Mouse (Mus musculus) adrenal gland, adult (tissue): ENCODE measurements around the gene Tmbim7.
A peak's percentile ranks its signal among the peaks of the same experiment; 100 is the strongest.

Experiments
- DNase-seq, 2 experiments: peaks; one replicate each; pipeline ENCODE4 v3.0.0; 2022 to 2023; ENCODE audit warnings: low spot score in 1 of 2; ENCODE audit not compliant: inconsistent age in 2 of 2

Tmbim7 gene

DNA sequence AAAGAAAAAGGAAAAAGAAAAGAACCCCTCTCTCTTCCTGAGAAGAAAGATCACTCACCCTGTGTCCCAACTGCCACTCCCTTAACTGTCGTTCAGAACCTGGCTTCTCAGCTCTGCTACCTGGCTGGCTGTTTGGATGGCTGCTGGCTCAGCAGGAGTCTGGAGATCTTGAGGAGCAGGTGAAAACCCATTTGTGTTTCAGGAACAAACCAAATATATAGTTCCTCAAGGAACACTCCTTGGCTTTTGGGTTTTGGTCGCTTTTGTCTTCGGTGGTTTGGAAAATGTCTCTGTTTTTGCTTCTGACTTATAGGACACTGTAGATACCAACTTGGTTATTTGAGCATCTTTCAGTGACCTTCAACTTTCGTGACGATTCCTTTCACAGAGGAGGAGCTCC is 6.1 kb downstream of the Tmbim7 start, which contains the start of gene Gatad1:
TSS of gene Gatad1 (minus strand) at position 101 of the 400 bp plus-strand sequence.
- DNase-seq = no peak

DNA sequence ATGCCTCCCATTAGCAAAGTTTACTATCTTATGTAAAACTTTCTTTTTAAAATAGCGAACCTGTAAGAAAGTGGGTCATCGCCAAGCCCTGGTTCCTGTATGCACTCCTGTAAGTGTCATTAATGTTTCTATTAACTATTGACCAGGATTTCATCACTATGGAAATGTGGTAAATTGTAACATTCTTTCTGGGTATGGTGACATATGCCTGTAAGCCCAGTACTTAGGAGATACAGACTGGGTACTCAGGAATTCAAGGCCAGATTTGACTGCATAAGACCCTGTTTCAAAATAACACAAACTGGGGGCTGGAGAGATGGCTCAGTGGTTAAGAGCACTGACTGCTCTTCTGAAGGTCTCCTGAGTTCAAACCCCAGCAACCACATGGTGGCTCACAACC is 14.2 kb downstream of the Tmbim7 start:
- no peak for DNase-seq

DNA sequence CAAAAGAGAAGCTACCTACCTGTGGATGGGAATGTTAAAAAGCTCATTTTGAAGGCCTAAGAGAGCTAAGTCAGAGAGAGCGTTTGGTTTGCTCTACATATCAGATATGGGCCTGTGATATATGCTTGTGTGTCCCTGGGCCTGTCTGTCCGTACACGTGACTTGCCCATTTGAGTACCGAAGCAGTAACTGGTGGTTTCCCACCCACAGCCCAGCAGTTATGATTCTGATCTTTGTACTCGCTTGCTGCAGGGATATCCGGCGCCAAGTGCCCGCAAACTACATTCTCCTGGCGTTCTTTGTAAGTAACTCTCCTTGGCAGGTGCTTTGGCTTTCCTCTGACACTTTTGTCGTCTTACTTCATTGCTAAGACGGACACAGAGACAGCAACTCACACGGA is 15.6 kb downstream of the Tmbim7 start:
- DNase-seq = no peak

DNA sequence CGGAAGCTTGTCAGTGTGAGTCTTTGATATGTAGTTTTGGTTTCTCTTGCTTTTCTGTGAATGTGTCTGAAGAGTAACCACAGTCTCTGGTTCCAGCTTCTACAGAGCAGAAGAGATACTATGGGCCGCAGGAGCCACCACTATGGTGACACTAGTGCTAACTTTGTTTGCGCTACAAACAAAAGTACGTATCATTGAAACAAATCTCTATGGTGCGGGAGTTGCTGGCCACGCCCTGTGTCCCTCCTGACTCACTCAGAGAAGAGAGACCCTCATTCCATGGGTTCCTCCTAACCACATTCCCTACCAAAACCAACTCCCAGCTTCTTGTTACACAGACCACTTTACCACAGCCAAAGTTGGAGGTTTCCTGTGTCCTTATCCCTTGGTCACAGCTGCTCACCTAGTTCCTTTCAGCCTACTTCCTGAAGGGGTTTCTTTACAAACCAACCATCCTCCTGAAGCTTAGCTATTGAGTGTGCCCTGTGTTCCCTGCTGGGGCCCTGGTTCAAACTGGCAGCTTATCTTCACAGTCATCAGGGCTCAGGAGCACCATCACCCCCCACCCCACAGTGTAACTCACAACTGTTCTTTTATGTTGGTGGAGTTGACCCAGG is 19.1 kb downstream of the Tmbim7 start:
- no peak for DNase-seq

DNA sequence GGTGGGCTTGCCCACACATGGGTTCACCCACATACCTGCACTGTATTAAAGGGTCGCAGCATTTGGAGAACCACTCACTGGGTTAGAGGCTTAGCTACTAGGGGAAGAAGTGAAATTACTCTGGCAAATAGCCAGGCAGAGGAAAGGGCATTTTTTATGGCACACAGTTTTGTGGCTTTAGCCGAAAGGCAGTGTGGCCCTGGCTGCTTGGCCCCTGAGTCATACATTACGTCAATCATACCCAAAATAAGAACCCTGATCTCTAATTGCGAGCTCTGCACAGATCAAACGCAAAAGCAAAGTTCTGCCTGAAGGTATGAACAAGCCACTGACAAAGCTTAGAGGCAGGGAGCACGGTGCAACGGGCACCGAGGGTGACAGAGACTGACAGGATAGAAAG is 37.3 kb downstream of the Tmbim7 start:
- DNase-seq = peak; percentile 82 to 93

DNA sequence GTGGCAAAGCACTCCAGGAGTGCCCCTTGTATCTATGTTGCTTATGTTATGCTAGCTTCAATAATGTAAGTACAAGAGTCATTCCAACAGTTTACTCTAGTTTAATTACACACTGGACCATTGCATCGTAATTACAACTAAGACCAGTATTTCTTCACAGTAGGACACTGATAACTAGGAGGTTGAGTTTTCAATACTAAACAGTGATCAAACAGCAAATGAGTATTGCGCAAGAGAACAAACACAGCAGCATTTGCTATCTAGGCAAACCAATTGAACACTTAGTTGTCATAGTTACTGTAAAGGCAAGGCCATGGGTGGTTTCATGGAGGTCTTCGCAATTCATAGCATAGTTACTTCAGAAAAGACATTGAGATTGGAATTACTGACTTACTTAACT is 40.3 kb downstream of the Tmbim7 start:
- DNase-seq = peak in 1 of 2 experiments; percentile 40

DNA sequence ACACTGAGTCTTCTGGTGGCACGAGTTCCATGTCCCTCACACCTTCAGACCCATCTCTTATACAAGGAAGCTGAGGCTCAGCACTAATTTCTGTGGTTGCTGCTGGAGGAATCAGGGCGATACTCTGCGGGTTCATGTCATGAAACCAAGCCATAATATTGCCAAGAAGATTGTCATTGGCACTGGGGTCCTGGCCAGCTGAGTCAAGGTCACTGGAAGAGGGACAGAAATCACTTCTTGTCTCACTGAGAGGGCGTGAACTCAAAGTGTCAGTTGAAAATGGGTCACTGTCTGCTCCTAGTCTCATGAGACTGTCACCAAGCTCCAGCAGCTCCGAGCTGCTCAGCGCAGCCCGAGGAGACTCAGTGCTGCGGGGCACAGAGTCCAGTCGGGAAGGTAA is 42.0 kb downstream of the Tmbim7 start:
- peak; percentile 18 to 68 for DNase-seq

DNA sequence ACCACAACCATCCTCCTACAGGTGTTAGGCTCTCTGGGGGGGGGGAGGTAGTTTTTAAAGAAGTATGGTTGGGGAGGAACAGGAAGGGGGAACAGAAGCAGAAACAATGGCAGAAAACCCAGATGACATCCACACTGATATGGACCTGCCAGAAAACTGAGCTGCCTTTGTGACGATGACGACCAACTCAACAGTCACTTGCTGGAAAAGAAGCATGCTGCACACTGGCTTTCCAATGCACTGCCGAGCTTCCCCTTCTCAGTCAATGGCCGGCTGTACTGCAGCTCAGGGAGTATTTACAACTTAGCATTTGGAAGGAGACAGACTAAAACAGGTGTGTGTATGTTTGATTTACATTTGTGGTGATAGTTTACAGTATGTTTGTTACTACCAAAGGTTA is 44.2 kb downstream of the Tmbim7 start:
- no peak for DNase-seq

DNA sequence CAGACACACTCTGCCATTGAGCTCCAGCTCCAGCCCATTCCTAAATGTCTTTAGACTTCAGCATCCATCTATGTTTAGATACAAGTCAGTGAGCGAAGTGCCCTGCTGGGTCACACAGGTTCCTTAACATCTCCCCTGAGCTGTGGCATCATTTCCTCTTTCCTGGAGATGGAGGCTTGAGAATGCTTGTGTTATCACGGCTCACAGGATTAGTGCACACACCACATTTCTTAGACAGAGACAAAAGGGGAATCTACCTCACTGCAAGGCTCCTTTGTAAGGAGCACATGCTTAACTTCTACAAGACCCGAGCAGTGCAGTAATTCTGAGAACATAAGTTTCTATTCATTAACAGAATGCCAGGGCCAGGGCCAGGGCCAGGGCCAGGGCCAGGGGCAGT is 45.0 kb downstream of the Tmbim7 start:
- no peak for DNase-seq

DNA sequence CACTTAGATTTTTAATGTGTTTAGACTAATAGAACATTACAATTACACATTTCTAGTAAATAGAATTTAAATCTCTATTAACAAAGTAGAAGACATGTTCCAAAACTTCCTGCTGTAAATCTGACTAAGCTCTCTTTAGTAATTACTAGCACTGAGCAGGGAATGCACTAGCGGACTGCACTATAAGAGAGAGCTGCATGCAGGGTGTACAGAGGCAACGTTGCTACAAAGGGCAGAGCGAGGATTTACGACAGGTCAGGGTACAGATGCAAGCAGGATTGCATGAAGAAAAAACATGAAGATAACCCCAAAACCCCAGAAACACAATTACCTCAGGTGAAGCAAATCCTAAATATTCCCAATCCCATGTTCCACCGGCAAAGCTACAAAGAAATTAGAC is 49.0 kb downstream of the Tmbim7 start:
- DNase-seq = no peak

DNA sequence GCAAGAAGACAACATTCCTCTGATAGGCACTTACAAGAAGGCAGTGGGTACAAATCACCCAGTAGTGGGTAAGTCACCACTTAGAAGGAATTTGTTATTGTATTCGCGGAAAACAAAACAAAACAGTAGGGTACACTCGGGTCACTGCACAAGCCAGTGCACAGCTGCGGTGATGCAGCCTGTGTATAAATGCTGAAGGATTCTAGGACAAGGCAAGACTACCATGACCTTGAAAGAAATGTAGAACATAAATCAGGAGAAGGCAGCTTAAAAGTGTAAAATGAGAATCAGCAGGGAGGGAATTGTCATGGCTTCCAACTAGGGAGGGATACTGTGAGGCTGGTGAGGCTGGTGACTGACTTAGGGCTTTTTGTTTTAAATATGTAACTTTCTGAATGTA is 51.2 kb downstream of the Tmbim7 start:
- DNase-seq = peak; percentile 25 to 65

DNA sequence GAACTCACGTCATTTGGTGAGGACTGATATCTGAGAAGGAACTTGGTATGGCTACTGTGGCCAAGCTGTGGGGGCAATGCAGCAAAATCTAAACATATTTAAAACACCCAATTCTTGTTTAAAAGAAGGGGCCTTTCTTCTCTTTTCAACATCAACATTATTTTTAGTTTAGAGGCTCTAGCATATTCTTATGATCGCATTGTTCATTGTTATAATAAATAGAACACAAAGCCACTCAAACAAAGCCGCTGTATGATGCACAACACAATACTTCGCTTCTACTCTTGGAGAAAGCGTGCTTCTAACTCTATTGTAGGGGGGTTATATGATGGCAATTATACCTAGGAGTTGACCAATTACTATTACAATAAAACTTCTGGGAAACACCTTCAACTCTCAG is 64.8 kb downstream of the Tmbim7 start:
- DNase-seq = no peak

DNA sequence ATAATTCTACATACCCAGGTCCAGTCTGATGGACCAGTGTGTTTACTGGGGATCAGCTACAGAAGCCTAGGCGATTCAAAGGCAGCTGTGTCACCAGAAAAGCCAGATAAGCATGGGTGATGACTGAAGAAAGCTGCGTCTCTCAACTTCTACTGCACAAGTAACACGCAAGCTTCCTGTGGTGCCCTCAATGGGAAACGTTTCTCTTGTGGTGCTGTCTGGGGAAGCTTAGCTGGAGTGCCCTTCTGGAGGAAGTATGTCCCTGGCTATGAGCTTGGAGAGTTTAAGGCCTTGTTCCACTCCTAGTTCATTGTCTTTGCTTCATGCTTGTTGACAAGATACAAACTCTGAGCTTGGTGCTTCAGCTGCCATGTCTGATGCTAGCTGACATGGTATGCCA is 68.4 kb downstream of the Tmbim7 start:
- DNase-seq = no peak

DNA sequence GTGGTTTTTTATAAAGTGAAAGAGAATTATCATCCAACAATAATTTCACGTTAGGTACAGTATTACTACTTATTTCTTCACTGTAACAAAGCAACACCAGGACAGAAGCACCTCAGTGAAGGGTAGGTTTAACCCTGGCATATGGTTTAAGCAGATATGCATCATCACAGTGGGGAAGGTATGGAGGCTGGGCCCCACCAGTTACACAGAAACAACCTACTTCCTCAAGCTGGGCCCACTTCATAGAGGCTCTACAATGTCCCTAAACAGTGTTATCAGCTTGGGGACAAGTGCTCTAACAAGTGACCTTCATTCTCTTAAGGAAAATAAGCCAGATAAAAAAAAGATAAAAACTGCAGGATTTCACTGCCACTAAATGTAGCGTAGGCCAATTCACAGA is 71.9 kb downstream of the Tmbim7 start:
- DNase-seq = peak in 1 of 2 experiments; percentile 34

DNA sequence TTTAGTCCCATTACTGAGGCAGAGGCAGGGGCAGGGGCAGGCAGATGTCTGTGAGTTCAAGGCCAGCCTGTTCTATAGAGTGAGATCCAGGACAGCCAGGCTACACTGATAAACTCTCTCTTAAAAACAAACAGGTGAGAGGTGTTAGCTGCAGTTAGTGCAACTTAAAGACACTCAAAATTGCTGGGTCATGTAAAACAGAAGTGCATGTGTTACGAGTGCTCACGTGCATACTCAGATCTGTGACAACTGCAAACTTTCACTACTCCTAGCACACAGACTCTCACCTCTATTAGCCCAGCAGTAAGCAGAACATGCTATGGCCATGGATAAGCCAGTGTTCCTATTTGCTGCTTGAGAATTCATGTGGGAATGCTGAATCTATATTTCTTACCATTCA is 72.4 kb downstream of the Tmbim7 start:
- no peak for DNase-seq

DNA sequence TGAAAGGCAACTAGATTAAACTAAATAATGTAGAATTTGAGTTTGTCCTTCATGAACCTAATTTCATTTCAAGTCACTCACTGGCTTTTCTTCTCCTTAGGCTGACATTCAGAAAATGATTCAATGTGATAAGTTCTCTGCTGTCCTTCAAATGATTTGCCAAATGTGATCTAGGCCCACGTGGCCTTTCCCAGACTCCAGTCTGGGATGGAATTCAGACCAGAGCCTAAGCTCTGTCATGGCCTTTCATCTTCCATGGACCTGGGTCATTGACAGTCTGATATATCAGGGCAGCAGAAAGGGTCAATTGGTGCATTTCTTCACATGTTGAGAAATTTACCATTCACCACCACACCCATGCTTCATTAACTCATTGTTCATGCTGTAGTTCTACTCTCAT is 74.5 kb downstream of the Tmbim7 start:
- peak; percentile 43 to 78 for DNase-seq

DNA sequence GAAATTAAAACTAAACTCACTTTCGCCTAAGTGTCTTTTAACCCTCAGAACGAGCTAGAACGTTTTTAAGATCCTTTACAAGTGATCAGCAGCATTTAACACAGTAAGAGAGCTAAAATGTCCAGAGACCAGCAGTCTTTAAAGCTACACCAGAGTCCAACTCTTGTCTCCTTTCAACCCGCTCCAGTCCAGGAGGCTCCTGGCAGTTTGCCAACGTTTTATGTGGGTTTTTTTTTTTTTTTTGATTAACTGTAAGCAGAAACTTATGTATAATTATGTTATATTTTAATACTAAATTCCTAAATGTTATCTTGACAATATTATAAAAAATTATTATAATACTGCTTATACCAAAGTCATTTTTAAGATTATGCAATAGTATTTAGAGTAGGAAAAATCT is 77.8 kb downstream of the Tmbim7 start:
- no peak for DNase-seq
